Mouse (Mus musculus) liver, postnatal 0 days (tissue): ENCODE measurements around the gene Eef1akmt4.

ENCODE experiments used
- CTCF ChIP-seq: sonication (generic); IDR thresholded peaks from 2 replicates; pipeline ENCODE4 v1.5.1; 2016; ENCODE audit warnings: antibody characterized with exemption, low read depth
- EP300 ChIP-seq: IDR thresholded peaks from 2 replicates; pipeline ENCODE4 v1.6.1; 2016; ENCODE audit warnings: antibody characterized with exemption, low read depth, mild to moderate bottlenecking

DNA sequence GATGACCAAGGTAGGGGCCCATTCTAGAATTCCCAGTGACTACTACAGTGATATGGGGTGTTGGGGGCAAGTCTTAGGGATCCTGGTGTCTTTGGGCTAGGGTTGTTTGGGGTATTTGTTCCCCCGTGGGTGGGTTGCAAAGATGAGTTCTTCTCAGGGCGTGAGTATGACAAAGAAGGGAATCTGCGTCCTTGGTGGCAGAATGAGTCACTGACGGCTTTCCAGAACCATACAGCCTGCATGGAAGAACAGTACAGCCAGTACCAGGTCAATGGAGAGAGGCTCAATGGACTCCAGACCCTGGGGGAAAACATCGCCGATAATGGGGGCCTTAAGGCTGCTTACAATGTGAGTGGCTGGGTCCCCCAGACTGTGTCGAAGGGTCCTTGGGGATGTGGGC is 32.5 kb downstream of the Eef1akmt4 start:
- TF ChIP-seq CTCF (no peak), EP300 (no peak)
